Mouse (Mus musculus): ENCODE data around the gene Lrit2.

Lrit2 gene

GRCm38 (mm10) chr14:37067629-37068028 lies at the start of gene Lrit2:
Gene Lrit2, plus strand, starts transcription at chr14:37067929.
- no peak for DNase-seq (ENCODE audit: inconsistent age in 2 of 2, low spot score in 1 of 2)

- DNase-seq (ENCODE audit: inconsistent age in 2 of 2, low spot score in 1 of 2): no peak
Observed at GRCm38 (mm10) chr14:37027248-37027933, 40.3 kb upstream of the Lrit2 start.

- DNase-seq (ENCODE audit: inconsistent age in 2 of 2, low spot score in 1 of 2): no peak
Observed at GRCm38 (mm10) chr14:37027951-37028350, 39.8 kb upstream of the Lrit2 start.

- no peak for DNase-seq (ENCODE audit: inconsistent age in 2 of 2, low spot score in 1 of 2)
Observed at GRCm38 (mm10) chr14:37028555-37028954, 39.2 kb upstream of the Lrit2 start.

- DNase-seq (ENCODE audit: inconsistent age in 2 of 2, low spot score in 1 of 2): no peak
Observed at GRCm38 (mm10) chr14:37032481-37033104, 35.1 kb upstream of the Lrit2 start.

- DNase-seq (ENCODE audit: inconsistent age in 2 of 2, low spot score in 1 of 2): peak; percentile 69 to 91
Observed at GRCm38 (mm10) chr14:37033241-37033640, 34.5 kb upstream of the Lrit2 start.

GRCm38 (mm10) chr14:37034432-37034831 lies 33.3 kb upstream of the Lrit2 start:
- DNase-seq (ENCODE audit: inconsistent age in 2 of 2, low spot score in 1 of 2): no peak

- no peak for DNase-seq (ENCODE audit: inconsistent age in 2 of 2, low spot score in 1 of 2)
Observed at GRCm38 (mm10) chr14:37048914-37049410, 18.8 kb upstream of the Lrit2 start, which contains the start of gene Rgr. Gene Rgr, minus strand, starts transcription at chr14:37048964.

- no peak for DNase-seq (ENCODE audit: inconsistent age in 2 of 2, low spot score in 1 of 2)
Observed at GRCm38 (mm10) chr14:37064849-37065248, 2.9 kb upstream of the Lrit2 start.

- no peak for DNase-seq (ENCODE audit: inconsistent age in 2 of 2, low spot score in 1 of 2)
Observed at GRCm38 (mm10) chr14:37066636-37067035, 1.1 kb upstream of the Lrit2 start.

- peak; percentile 38 to 79 for DNase-seq (ENCODE audit: inconsistent age in 2 of 2, low spot score in 1 of 2)
Observed at GRCm38 (mm10) chr14:37068516-37068915, 787 bp downstream of the Lrit2 start.

- no peak for DNase-seq (ENCODE audit: inconsistent age in 2 of 2, low spot score in 1 of 2)
Observed at GRCm38 (mm10) chr14:37080724-37081123, 13.0 kb downstream of the Lrit2 start.

GRCm38 (mm10) chr14:37083755-37084154 lies 16.0 kb downstream of the Lrit2 start:
- no peak for DNase-seq (ENCODE audit: inconsistent age in 2 of 2, low spot score in 1 of 2)

GRCm38 (mm10) chr14:37094436-37094835 lies 26.7 kb downstream of the Lrit2 start:
- no peak for DNase-seq (ENCODE audit: inconsistent age in 2 of 2, low spot score in 1 of 2)

- DNase-seq (ENCODE audit: inconsistent age in 2 of 2, low spot score in 1 of 2): no peak
Observed at GRCm38 (mm10) chr14:37095556-37095955, 27.8 kb downstream of the Lrit2 start.

GRCm38 (mm10) chr14:37097956-37098530 lies 30.3 kb downstream of the Lrit2 start, which contains the start of gene Cdhr1:
Gene Cdhr1, minus strand, starts transcription at chr14:37098347.
- DNase-seq (ENCODE audit: inconsistent age in 2 of 2, low spot score in 1 of 2): peak; percentile 7 to 39

GRCm38 (mm10) chr14:37101531-37101930 lies 33.8 kb downstream of the Lrit2 start:
- DNase-seq (ENCODE audit: inconsistent age in 2 of 2, low spot score in 1 of 2): no peak

GRCm38 (mm10) chr14:37102484-37102883 lies 34.8 kb downstream of the Lrit2 start:
- no peak for DNase-seq (ENCODE audit: inconsistent age in 2 of 2, low spot score in 1 of 2)

GRCm38 (mm10) chr14:37104747-37105146 lies 37.0 kb downstream of the Lrit2 start:
- peak in 1 of 2 experiments; percentile 11 for DNase-seq (ENCODE audit: inconsistent age in 2 of 2, low spot score in 1 of 2)

GRCm38 (mm10) chr14:37105846-37106245 lies 38.1 kb downstream of the Lrit2 start:
- DNase-seq (ENCODE audit: inconsistent age in 2 of 2, low spot score in 1 of 2): no peak

GRCm38 (mm10) chr14:37109460-37109859 lies 41.7 kb downstream of the Lrit2 start:
- DNase-seq (ENCODE audit: inconsistent age in 2 of 2, low spot score in 1 of 2): no peak

- DNase-seq (ENCODE audit: inconsistent age in 2 of 2, low spot score in 1 of 2): no peak
Observed at GRCm38 (mm10) chr14:37109975-37110374, 42.2 kb downstream of the Lrit2 start.

All from adrenal gland, adult (tissue).